Mouse (Mus musculus) C2C12 (cell line): Measurements from ENCODE around the gene Slc7a8. TPM values are rescaled to one million over a fixed set of nuclear protein-coding genes. Genes with fewer than 3 reads are reported as not detected.

Experiments
- H3K27me3 ChIP-seq: one replicate; pipeline ENCODE4 v1.6.1; 2011; ENCODE audit not compliant: control insufficient read depth, insufficient read depth, insufficient read length
- H3K36me3 ChIP-seq: one replicate; pipeline ENCODE4 v1.6.1; 2011; ENCODE audit not compliant: control insufficient read depth, insufficient read depth
- H3K4me3 ChIP-seq: one replicate; pipeline ENCODE4 v1.5.1; 2011; ENCODE audit warnings: mild to moderate bottlenecking, control low read depth; ENCODE audit not compliant: poor library complexity, insufficient read depth, severe bottlenecking
- H3K79me2 ChIP-seq: one replicate; pipeline ENCODE4 v1.6.1; 2011; ENCODE audit not compliant: control insufficient read depth, insufficient read depth
- H3K79me3 ChIP-seq: one replicate; pipeline ENCODE4 v1.6.1; 2011; ENCODE audit warnings: low read depth, control low read depth
- H3ac ChIP-seq: one replicate; pipeline ENCODE3; 2011; ENCODE audit warnings: low read depth; ENCODE audit not compliant: control insufficient read depth, insufficient read length
- CEBPB ChIP-seq: IDR thresholded peaks from one replicate; pipeline ENCODE4 v1.6.1; 2011; ENCODE audit warnings: low read depth, mild to moderate bottlenecking, control low read depth, moderate library complexity
- CTCF ChIP-seq: IDR thresholded peaks from one replicate; pipeline ENCODE4 v1.5.1; 2011; ENCODE audit not compliant: control insufficient read depth, insufficient read depth, insufficient read length
- FOSL1 ChIP-seq: IDR thresholded peaks from one replicate; pipeline ENCODE4 v1.8.0; 2011; ENCODE audit warnings: mild to moderate bottlenecking, low read length; ENCODE audit not compliant: poor library complexity, insufficient read depth, severe bottlenecking
- MAX ChIP-seq: IDR thresholded peaks from one replicate; pipeline ENCODE4 v1.6.1; 2011; ENCODE audit warnings: mild to moderate bottlenecking, control low read depth
- MYOD1 ChIP-seq: IDR thresholded peaks from one replicate; pipeline ENCODE4 v1.6.1; 2011; ENCODE audit warnings: low read depth; ENCODE audit not compliant: control insufficient read depth, insufficient read length
- MYOG ChIP-seq: IDR thresholded peaks from one replicate; pipeline ENCODE4 v1.6.1; 2011; ENCODE audit not compliant: control insufficient read depth, insufficient read length; ENCODE audit errors: extremely low read depth
- USF1 ChIP-seq: IDR thresholded peaks from one replicate; pipeline ENCODE4 v1.6.1; 2011; ENCODE audit warnings: low read depth, mild to moderate bottlenecking, control low read depth, moderate library complexity
- polyA plus RNA-seq: library from polyadenylated mRNA; unstranded; fragments of >200 nt; fragmentation: generic; extraction: Trizol; gene quantifications from one replicate; pipeline ENCODE4 v1.2.1, GENCODE M21; 2012; ENCODE audit warnings: missing spikeins

Slc7a8 gene
- polyA plus RNA-seq, 1 experiment: not detected

DNA sequence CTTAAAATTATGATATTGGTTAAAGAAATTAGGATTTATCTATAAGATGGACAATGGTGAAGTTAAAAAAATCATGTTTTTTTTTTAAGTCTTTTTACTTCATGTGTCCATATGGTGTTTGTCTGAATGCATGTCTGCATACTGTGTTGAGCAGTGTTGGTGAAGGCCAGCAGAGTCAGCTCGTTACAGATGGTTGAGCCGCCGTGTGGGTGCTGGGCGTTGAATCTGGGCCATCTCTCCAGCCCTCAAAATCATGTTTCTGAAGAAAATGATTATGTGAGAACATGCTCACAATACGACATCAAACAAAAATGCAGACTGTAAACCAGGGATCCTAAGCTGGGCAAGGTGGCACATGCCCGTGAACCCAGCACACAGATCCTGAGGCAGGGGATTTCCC lies 51.4 kb downstream of the Slc7a8 start:
- Histone ChIP-seq H3ac (no peak overlapping the region), H3K79me2 (no peaks in the 10 kb centered on the region), H3K79me3 (no peaks in the 10 kb centered on the region), H3K4me3 (no peak overlapping the region), H3K36me3 (no peaks in the 10 kb centered on the region), H3K27me3 (peaks cover 62% of the 10 kb centered on the region)
- no peak for TF ChIP-seq MYOG
- no peak for TF ChIP-seq MYOD1
- TF ChIP-seq USF1: no peak
- no peak for TF ChIP-seq CEBPB
- TF ChIP-seq MAX: no peak
- no peak for TF ChIP-seq FOSL1
- no peak for TF ChIP-seq CTCF

DNA sequence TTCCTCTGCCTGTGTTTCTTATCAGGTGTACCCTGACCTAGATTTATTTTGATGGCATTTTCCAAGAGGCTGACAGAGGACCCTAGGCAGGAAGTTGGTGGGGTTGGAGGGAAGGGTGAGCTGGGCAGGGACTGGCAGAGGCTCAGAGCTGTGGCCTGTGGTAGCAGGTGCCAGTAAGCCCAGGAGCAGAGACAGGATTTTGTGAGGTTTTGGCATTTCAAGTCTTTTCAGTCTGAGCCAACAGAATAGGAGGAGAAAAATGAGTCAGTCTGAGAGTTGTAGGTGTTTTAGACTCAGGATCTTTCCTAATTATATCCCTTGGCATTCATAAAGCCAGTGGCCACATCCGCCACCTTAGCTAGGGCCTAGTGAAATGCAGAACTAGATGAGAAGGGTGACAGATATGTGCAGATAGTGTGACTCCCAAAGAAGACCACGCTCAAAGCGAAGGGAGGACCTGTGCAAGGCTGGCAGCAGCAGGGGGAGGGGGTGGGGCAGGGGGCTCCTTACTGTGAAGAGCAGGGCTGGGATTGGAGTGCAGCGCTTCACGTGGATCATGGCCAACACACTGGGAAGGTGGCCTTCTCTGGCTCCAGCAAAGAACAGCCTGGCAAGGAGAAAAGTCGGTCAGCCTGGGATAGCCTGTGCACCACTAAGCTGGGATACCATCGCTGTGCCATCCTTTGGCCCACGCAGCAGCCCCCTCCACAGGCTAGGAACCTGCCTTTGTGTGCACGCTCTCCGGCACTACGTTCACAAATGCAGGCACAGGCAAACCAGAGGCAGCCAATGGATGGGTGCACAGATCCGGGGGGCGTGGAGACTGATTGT lies 52.7 kb downstream of the Slc7a8 start:
- H3K4me3 ChIP-seq: no peak overlapping the region
- no peaks in the 10 kb centered on the region for H3K79me2 ChIP-seq
- H3ac ChIP-seq: no peak overlapping the region
- H3K27me3 ChIP-seq: peaks cover 59% of the 10 kb centered on the region
- H3K36me3 ChIP-seq: no peaks in the 10 kb centered on the region
- H3K79me3 ChIP-seq: no peaks in the 10 kb centered on the region
- TF ChIP-seq CEBPB: no peak
- no peak for TF ChIP-seq CTCF
- TF ChIP-seq FOSL1: no peak
- TF ChIP-seq MYOG: no peak
- no peak for TF ChIP-seq MAX
- TF ChIP-seq MYOD1: no peak
- no peak for TF ChIP-seq USF1

DNA sequence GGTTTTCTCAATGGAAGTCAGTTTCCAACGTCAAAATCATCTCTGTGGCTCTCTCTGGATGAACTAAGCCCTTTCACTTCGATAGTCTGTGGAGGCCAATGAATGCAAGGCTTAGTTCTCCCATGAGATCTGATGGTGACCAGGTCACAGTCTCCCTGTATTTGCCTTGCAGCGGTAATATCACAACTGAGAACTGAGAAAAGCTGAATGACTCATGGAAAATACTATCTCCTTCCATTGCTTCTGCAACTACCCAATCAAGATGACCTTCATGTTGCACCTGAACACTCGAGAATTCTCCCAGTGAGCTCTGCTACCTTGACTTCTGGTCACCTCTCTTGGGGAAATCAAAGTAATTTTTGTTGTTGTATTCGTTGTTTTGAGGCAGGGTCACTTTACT lies 54.2 kb downstream of the Slc7a8 start:
- Histone ChIP-seq H3K79me2 (no peaks in the 10 kb centered on the region), H3K4me3 (no peak overlapping the region), H3ac (no peak overlapping the region), H3K79me3 (no peaks in the 10 kb centered on the region), H3K36me3 (no peaks in the 10 kb centered on the region), H3K27me3 (peaks cover 59% of the 10 kb centered on the region)
- no peak for TF ChIP-seq MAX
- TF ChIP-seq FOSL1: no peak
- TF ChIP-seq CTCF: no peak

DNA sequence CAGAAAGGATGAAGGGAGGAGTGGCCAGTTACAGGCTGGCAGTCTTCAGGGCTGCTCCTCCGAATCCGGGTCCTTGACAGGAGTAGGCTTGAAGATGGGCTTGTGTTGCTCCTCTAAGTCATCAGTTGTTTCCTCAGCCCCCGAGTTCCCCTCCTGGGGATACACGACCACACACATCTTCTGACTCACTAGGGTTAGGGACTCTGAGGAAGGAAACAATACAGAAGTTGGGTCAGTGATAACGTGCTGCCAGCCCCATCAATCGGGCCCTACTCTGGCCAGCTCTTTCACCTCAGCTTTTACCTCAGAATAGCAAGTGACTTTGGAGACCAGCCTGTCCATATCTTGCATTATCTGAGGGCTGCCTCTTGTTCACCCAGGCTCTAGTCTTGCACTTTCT lies 57.7 kb downstream of the Slc7a8 start:
- H3ac ChIP-seq: no peak overlapping the region
- no peaks in the 10 kb centered on the region for H3K79me3 ChIP-seq
- H3K27me3 ChIP-seq: peaks cover 45% of the 10 kb centered on the region
- no peak overlapping the region for H3K4me3 ChIP-seq
- H3K79me2 ChIP-seq: no peaks in the 10 kb centered on the region
- no peaks in the 10 kb centered on the region for H3K36me3 ChIP-seq
- no peak for TF ChIP-seq FOSL1
- no peak for TF ChIP-seq CEBPB
- TF ChIP-seq USF1: no peak
- no peak for TF ChIP-seq MAX
- TF ChIP-seq MYOD1: no peak
- TF ChIP-seq MYOG: no peak
- no peak for TF ChIP-seq CTCF

DNA sequence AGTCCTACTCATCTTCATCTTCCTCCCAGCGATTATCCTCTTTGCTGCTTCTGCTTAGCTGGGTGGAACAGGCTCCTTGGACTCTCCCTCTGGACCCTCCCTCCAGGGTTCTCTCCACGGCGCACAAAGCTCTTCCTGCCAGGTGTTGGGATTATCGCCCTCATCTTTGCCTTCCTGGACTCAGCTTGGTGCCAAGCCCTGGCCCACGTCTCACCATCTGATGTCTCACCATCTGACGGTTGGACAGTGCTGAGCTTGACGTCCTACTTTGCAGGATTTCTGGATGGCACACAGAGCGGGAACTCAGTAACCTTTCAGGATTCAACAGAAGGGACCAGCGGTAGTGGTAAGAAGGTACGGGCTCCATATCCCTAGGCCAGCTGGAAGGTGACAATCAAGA lies 60.0 kb downstream of the Slc7a8 start:
- Histone ChIP-seq H3K27me3 (peaks cover 40% of the 10 kb centered on the region), H3K36me3 (no peaks in the 10 kb centered on the region), H3K4me3 (no peak overlapping the region), H3ac (no peak overlapping the region), H3K79me2 (no peaks in the 10 kb centered on the region), H3K79me3 (no peaks in the 10 kb centered on the region)
- TF ChIP-seq CEBPB (no peak), MYOD1 (no peak), FOSL1 (no peak), MAX (no peak), MYOG (no peak), USF1 (no peak), CTCF (no peak)

DNA sequence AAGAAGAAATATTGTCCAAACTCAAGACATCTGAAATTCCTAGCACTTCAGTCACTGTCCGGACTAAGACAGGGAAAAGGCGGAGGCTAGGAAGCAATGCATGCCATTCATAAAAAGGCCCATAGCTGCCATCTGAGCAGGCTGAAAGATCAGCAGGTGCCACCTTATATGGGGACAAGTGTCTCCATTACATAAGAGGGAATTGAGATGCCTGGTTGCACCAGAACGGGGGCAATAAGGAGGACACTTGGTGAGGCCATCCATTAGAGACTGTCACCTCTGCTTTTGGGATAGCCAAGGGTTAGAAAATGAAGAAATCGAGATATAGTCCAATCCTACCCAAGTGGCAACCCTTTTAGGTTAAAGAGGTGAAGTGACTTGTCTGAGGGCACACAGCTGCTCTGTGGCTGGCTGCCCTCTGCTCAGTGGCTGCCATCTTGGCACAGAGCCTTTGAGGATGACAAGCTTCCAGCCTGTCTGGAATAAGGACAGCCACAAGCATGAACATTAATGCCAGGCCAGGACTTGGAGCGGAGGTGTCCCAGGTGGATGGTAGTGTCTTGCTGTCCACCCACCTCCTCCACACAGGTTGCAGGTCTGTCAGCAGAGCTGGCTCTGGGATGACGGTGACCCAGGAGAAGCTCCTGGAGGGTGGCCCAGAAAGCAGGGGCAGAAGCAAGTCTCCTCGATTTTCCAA lies 60.9 kb downstream of the Slc7a8 start:
- no peak overlapping the region for H3K4me3 ChIP-seq
- no peak for TF ChIP-seq MYOG
- no peak for TF ChIP-seq FOSL1
- no peak for TF ChIP-seq MYOD1
- no peak for TF ChIP-seq USF1
- no peak for TF ChIP-seq CEBPB
- no peak for TF ChIP-seq MAX
- H3K79me2 ChIP-seq: no peaks in the 10 kb centered on the region
- H3K36me3 ChIP-seq: no peaks in the 10 kb centered on the region
- H3K27me3 ChIP-seq: peaks cover 43% of the 10 kb centered on the region
- no peak overlapping the region for H3ac ChIP-seq
- no peaks in the 10 kb centered on the region for H3K79me3 ChIP-seq
